Mouse (Mus musculus): ENCODE data around the gene Nphs2.

The Nphs2 gene

DNA sequence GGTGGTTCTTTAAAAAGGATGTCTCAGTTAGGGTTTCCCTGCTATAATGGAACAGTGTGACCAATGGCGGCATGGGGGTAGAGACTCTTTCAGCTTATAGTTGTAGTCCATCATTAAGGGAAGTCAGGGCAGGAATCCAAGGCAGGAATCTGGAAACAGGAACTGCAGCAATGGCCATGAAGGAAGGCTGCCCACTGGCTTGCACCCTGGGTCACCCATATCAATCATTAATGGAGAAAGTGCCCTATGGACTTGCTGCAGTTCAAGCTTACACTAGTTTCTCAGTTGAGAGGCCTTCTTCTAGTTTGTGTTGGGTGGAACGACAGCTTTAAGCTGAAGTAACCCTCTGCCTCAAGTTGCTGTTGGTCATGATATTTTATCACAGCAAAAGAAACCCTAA, 41.9 kb downstream of the Nphs2 start:
- in situ Hi-C loops (cut with MboI, MseI), result no loop called here

DNA sequence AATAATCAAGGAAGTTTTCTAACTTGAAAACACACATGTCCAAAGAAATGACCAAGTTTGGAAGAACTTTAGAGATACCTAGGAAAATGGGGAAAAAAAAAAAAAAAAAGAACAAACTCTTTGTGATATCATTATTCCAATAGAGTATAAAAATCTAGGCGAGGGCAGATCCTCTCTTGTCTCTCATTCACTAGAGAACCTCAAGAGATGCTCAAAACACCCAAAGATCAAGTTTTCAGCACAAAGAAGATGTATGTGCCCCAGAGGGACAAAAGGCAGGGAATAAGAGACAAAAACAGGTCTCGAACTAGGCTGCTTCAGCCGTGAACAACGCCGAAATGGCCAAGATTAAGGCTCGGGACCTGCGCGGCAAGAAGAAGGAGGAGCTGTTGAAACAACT, 55.2 kb downstream of the Nphs2 start, which contains the start of gene Gm2000:
Gm2000 (plus strand) TSS at position 301 of the 400 bp plus-strand sequence.
- in situ Hi-C loops (cut with MboI, MseI), result no loop called here

Measured in T-helper 1 cell (primary cell).